Mouse (Mus musculus): ENCODE measurements around the gene Hdac1.

- TF ChIP-seq CTCF (IDR thresholded peaks at IDR 0.05; ENCODE audit: control insufficient read depth, insufficient read depth, insufficient replicate concordance, low read depth, low read length) = peak; percentile 32; the same call in 1 of the 2 replicates
- no peak for TF ChIP-seq POLR2A (IDR thresholded peaks at IDR 0.05; ENCODE audit: control insufficient read depth, low read depth, low read length)
Observed at GRCm38 (mm10) chr4:129540012-129540411, 2.5 kb downstream of the Hdac1 start.
